23 mouse cellular contexts compared by ENCODE assay signal in genomic region chr11:76370491-76370890, GRCm38 (mm10). TPM values are rescaled to one million over a fixed set of nuclear protein-coding genes. Genes with fewer than 3 reads are reported as not detected.
DNase-seq lines count a peak whose midpoint lies in the region; ATAC-seq lines count a peak whose summit lies in the region.
"Had no signal": no experiment of that assay in that cellular context is flagged by ENCODE, and none has a peak within 500 bp of the region (broad histone marks: within the 10 kb centered on the region; RNA-seq: fewer than 3 reads in every experiment).

No protein-coding gene starts in this region.

- H3K27me3 ChIP-seq in forebrain, embryonic 10.5 days (ENCODE audit: poor library complexity, severe bottlenecking): no peaks in the 10 kb centered on the region
- no peaks in the 10 kb centered on the region for H3K27me3 ChIP-seq in forebrain, embryonic 13.5 days
- no peaks in the 10 kb centered on the region for H3K27me3 ChIP-seq in hindbrain, embryonic 13.5 days
- H3K27me3 ChIP-seq in hindbrain, embryonic 11.5 days (ENCODE audit: control insufficient read depth, insufficient read depth, low read length): no peaks in the 10 kb centered on the region
- no peaks in the 10 kb centered on the region for H3K27me3 ChIP-seq in limb, embryonic 12.5 days
- H3K27me3 ChIP-seq: heart, embryonic 15.5 days; hindbrain, embryonic 12.5 days; Patski had no signal

- H3K9me3 ChIP-seq in forebrain, embryonic 10.5 days: no peaks in the 10 kb centered on the region
- H3K9me3 ChIP-seq in forebrain, embryonic 13.5 days (replicated peaks): no peaks in the 10 kb centered on the region
- H3K9me3 ChIP-seq in hindbrain, embryonic 13.5 days: no peaks in the 10 kb centered on the region
- H3K9me3 ChIP-seq in hindbrain, embryonic 11.5 days (ENCODE audit: control insufficient read depth, low read length): no peaks in the 10 kb centered on the region
- no peaks in the 10 kb centered on the region for H3K9me3 ChIP-seq in limb, embryonic 12.5 days
- H3K9me3 ChIP-seq: heart, embryonic 15.5 days; hindbrain, embryonic 12.5 days had no signal

- no peak for DNase-seq in forebrain, embryonic 10.5 days (ENCODE audit: extremely low spot score, low spot score)
- DNase-seq in hindbrain, embryonic 11.5 days (ENCODE audit: low spot score): no peak
- DNase-seq in ZHBTc4 (ENCODE audit: low read depth, low spot score): peak; percentile 75
- no peak for DNase-seq in urinary bladder, adult 18-20 months (ENCODE audit: low spot score in 2 of 2)
- DNase-seq: adrenal gland, adult 2 months; adrenal gland, postnatal 25 days; B cell, adult 2 months; cerebellum, adult 18-20 months; cerebellum, adult 9-11 months; cerebellum, postnatal 36 days; gastrocnemius, adult 2 months; gastrocnemius, postnatal 25 days; heart, adult 11 months; heart, postnatal 14 days had no signal

- H3K36me3 ChIP-seq in forebrain, embryonic 10.5 days (replicated peaks): peaks cover 33% of the 10 kb centered on the region
- peaks cover 5% of the 10 kb centered on the region; the same call in 1 of the 2 replicates for H3K36me3 ChIP-seq in forebrain, embryonic 13.5 days (ENCODE audit: poor library complexity, severe bottlenecking)
- 0 out of 2 replicates have a peak, but pooled peaks cover 4% of the 10 kb centered on the region for H3K36me3 ChIP-seq in hindbrain, embryonic 13.5 days
- no peaks in the 10 kb centered on the region for H3K36me3 ChIP-seq in hindbrain, embryonic 11.5 days (ENCODE audit: control insufficient read depth, insufficient read depth, low read length)
- peaks cover 6% of the 10 kb centered on the region; the same call in 1 of the 2 replicates for H3K36me3 ChIP-seq in limb, embryonic 12.5 days
- H3K36me3 ChIP-seq: heart, embryonic 15.5 days; hindbrain, embryonic 12.5 days had no signal

- no peak overlapping the region for H3K4me2 ChIP-seq in forebrain, embryonic 13.5 days
- H3K4me2 ChIP-seq in hindbrain, embryonic 13.5 days: no peak overlapping the region
- no peak overlapping the region for H3K4me2 ChIP-seq in hindbrain, embryonic 11.5 days (replicated peaks; ENCODE audit: low read depth, low read length)
- no peak overlapping the region for H3K4me2 ChIP-seq in limb, embryonic 12.5 days
- H3K4me2 ChIP-seq: heart, embryonic 15.5 days; hindbrain, embryonic 12.5 days had no signal

- H3K4me3 ChIP-seq in forebrain, embryonic 10.5 days: no peak overlapping the region
- no peak overlapping the region for H3K4me3 ChIP-seq in forebrain, embryonic 13.5 days
- no peak overlapping the region for H3K4me3 ChIP-seq in hindbrain, embryonic 13.5 days
- H3K4me3 ChIP-seq in hindbrain, embryonic 11.5 days (ENCODE audit: low read depth, low read length): no peak overlapping the region
- no peak overlapping the region for H3K4me3 ChIP-seq in limb, embryonic 12.5 days (replicated peaks)
- H3K4me3 ChIP-seq: erythroblast, embryonic 14.5 days; gastrocnemius, adult 2 months; heart, embryonic 15.5 days; hindbrain, embryonic 12.5 days had no signal

- H3K9ac ChIP-seq in forebrain, embryonic 13.5 days: no peak overlapping the region
- H3K9ac ChIP-seq in hindbrain, embryonic 13.5 days: no peak overlapping the region
- H3K9ac ChIP-seq in hindbrain, embryonic 11.5 days (ENCODE audit: low read depth, low read length): no peak overlapping the region
- no peak overlapping the region for H3K9ac ChIP-seq in limb, embryonic 12.5 days (replicated peaks)
- H3K9ac ChIP-seq: heart, embryonic 15.5 days; hindbrain, embryonic 12.5 days had no signal

- peaks cover 72% of the 10 kb centered on the region for H3K4me1 ChIP-seq in forebrain, embryonic 10.5 days
- peaks cover 33% of the 10 kb centered on the region for H3K4me1 ChIP-seq in forebrain, embryonic 13.5 days
- H3K4me1 ChIP-seq in hindbrain, embryonic 13.5 days (replicated peaks): peaks cover 52% of the 10 kb centered on the region
- peaks cover 2% of the 10 kb centered on the region; the same call in 1 of the 2 replicates for H3K4me1 ChIP-seq in hindbrain, embryonic 11.5 days (replicated peaks; ENCODE audit: control insufficient read depth, insufficient read depth, low read length)
- H3K4me1 ChIP-seq in limb, embryonic 12.5 days (replicated peaks): peaks cover 67% of the 10 kb centered on the region

- no peak for ATAC-seq in forebrain, embryonic 13.5 days
- ATAC-seq in hindbrain, embryonic 13.5 days (ENCODE audit: low FRiP score): no peak
- no peak for ATAC-seq in hindbrain, embryonic 11.5 days (ENCODE audit: low FRiP score)
- no peak for ATAC-seq in limb, embryonic 12.5 days (ENCODE audit: insufficient number of reproducible peaks, insufficient read depth, low FRiP score, low TSS enrichment, low read depth)
- ATAC-seq: CD4-positive, CD25-positive, alpha-beta regulatory T cell, adult 4 months; hindbrain, postnatal 0 days; Patski had no signal

- H3K27ac ChIP-seq in forebrain, embryonic 10.5 days: peak overlapping the region; percentile 16; the same call in 1 of the 2 replicates
- H3K27ac ChIP-seq in forebrain, embryonic 13.5 days: no peak overlapping the region
- H3K27ac ChIP-seq in hindbrain, embryonic 13.5 days: 0 out of 2 replicates have a peak overlapping the region, but pooled peaks have one; percentile 8
- no peak overlapping the region for H3K27ac ChIP-seq in hindbrain, embryonic 11.5 days (ENCODE audit: low read depth, low read length)
- H3K27ac ChIP-seq in limb, embryonic 12.5 days: 0 out of 2 replicates have a peak overlapping the region, but pooled peaks have one; percentile 37
- H3K27ac ChIP-seq: heart, embryonic 15.5 days; hindbrain, embryonic 12.5 days; hindbrain, postnatal 0 days had no signal

RNA-seq across cellular contexts. Expression of gene Nxn, which starts 28.4 kb away (rescaled TPM):
- 55.4 and 62.3 TPM in 2 replicates for polyA plus RNA-seq in forebrain, embryonic 10.5 days (2016; fragmentation: Nextera tagmentation; extraction: Ambion mirVana)
- polyA plus RNA-seq in forebrain, embryonic 13.5 days (2015; fragmentation: Nextera tagmentation; extraction: Ambion mirVana): 23.4 and 29.9 TPM in 2 replicates
- polyA plus RNA-seq in hindbrain, embryonic 13.5 days (2015; fragmentation: Nextera tagmentation; extraction: Ambion mirVana): 30.4 and 35.6 TPM in 2 replicates
- 40.0 and 45.2 TPM in 2 replicates for polyA plus RNA-seq in hindbrain, embryonic 11.5 days (2014; fragmentation: Nextera tagmentation; extraction: Ambion mirVana)
- polyA plus RNA-seq in limb, embryonic 12.5 days (2016; fragmentation: Nextera tagmentation; extraction: Ambion mirVana): 61.2 and 67.7 TPM in 2 replicates

RNA-seq across cellular contexts. Expression of gene Timm22, which starts 36.3 kb away (rescaled TPM):
- polyA plus RNA-seq in forebrain, embryonic 10.5 days (2016; fragmentation: Nextera tagmentation; extraction: Ambion mirVana): 127 and 128 TPM in 2 replicates
- 102 and 104 TPM in 2 replicates for polyA plus RNA-seq in forebrain, embryonic 13.5 days (2015; fragmentation: Nextera tagmentation; extraction: Ambion mirVana)
- polyA plus RNA-seq in hindbrain, embryonic 13.5 days (2015; fragmentation: Nextera tagmentation; extraction: Ambion mirVana): 116 and 119 TPM in 2 replicates
- polyA plus RNA-seq in hindbrain, embryonic 11.5 days (2014; fragmentation: Nextera tagmentation; extraction: Ambion mirVana): 113 and 116 TPM in 2 replicates
- polyA plus RNA-seq in limb, embryonic 12.5 days (2016; fragmentation: Nextera tagmentation; extraction: Ambion mirVana): 127 and 149 TPM in 2 replicates

Comparison
In these comparisons a context has a peak if more than half of its experiments do, and no peak if none do; other contexts are left out.
1. H3K27ac ChIP-seq: peak in forebrain, embryonic 10.5 days (single experiment), hindbrain, embryonic 13.5 days (single experiment) and limb, embryonic 12.5 days (single experiment); none in forebrain, embryonic 13.5 days (single experiment) and hindbrain, embryonic 11.5 days (single experiment).